Mouse (Mus musculus) E14TG2a.4 (cell line): ENCODE data around the gene Adamtsl1.

Experiments used
- H3K27me3 ChIP-seq: 2 replicates; pipeline ENCODE4 v1.6.1; 2014; ENCODE audit warnings: low read length, control low read depth; ENCODE audit not compliant: insufficient read depth
- H3K36me3 ChIP-seq: 2 replicates; pipeline ENCODE4 v1.6.1; 2014; ENCODE audit warnings: low read length, control low read depth; ENCODE audit not compliant: insufficient read depth
- H3K4me1 ChIP-seq: replicated peaks from 2 replicates; pipeline ENCODE4 v1.6.1; 2014; ENCODE audit warnings: low read depth, low read length, control low read depth
- H3K4me3 ChIP-seq: replicated peaks from 2 replicates; pipeline ENCODE4 v1.5.1; 2014; ENCODE audit warnings: mild to moderate bottlenecking, low read length
- H3K9me3 ChIP-seq: 2 replicates; pipeline ENCODE4 v1.6.1; 2014; ENCODE audit warnings: low read length, control low read depth
- CTCF ChIP-seq: conservative IDR thresholded peaks from 2 replicates; pipeline ENCODE4 v1.5.1; 2014; ENCODE audit warnings: low read length
- NANOG ChIP-seq: IDR thresholded peaks from 2 replicates; pipeline ENCODE4 v1.6.1; 2014; ENCODE audit warnings: borderline replicate concordance, low read length, mixed read lengths
- POU5F1 ChIP-seq: IDR thresholded peaks from 2 replicates; pipeline ENCODE4 v1.6.1; 2014; ENCODE audit warnings: low read length, borderline replicate concordance

Gene Adamtsl1

GRCm38 (mm10) chr4:85613331-85613730 is 99.4 kb downstream of the Adamtsl1 start:
- no peak overlapping the region for H3K4me3 ChIP-seq
- TF ChIP-seq NANOG (no peak), CTCF (no peak), POU5F1 (no peak)
- H3K9me3 ChIP-seq, result no peaks in the 10 kb centered on the region
- H3K27me3 ChIP-seq, result no peaks in the 10 kb centered on the region
- no peaks in the 10 kb centered on the region for H3K36me3 ChIP-seq
- no peaks in the 10 kb centered on the region for H3K4me1 ChIP-seq

DNA sequence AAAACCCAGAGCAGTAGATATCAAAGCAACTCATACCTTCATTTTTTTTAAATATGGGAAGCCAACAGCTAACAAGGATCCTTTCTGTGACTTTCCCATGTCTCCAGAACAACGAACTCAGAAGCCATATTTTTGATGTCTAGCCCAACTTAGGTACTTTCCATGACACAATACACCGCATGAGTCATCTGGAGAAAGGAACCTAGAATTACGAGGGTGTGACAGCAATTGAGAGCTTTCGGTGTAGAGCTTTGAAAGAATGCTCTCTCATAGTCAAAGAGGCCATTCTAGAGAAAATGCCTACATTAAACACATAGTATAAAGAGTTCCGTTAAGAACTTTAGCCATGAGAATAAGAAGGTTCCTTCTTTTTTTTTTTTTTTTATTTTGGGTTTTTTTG is 104.8 kb downstream of the Adamtsl1 start:
- Histone ChIP-seq H3K4me3 (no peak overlapping the region), H3K27me3 (no peaks in the 10 kb centered on the region), H3K36me3 (no peaks in the 10 kb centered on the region), H3K4me1 (no peaks in the 10 kb centered on the region), H3K9me3 (no peaks in the 10 kb centered on the region)
- no peak for TF ChIP-seq CTCF

DNA sequence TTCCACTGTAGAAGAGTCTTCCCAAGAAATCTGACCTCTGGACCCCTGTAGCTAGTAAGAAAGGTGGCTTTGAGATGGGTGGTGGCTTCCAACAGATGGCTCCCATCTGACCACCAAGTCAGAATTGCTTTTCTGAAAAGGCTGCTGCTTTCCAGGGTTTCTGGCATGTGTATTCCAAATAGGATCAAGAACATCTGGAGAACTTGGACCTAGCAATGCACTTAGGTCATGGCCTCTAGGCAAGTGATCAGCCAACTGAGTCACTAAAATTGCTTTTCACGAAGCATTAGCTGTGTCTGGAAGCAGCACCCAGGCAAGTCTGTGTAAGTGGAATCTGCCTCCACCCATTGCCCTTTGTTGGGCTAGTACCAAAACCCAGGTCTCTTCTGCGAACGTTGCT is 105.3 kb downstream of the Adamtsl1 start:
- no peaks in the 10 kb centered on the region for H3K36me3 ChIP-seq
- H3K27me3 ChIP-seq, result no peaks in the 10 kb centered on the region
- no peaks in the 10 kb centered on the region for H3K4me1 ChIP-seq
- TF ChIP-seq POU5F1, result no peak
- H3K9me3 ChIP-seq, result no peaks in the 10 kb centered on the region
- H3K4me3 ChIP-seq, result no peak overlapping the region

DNA sequence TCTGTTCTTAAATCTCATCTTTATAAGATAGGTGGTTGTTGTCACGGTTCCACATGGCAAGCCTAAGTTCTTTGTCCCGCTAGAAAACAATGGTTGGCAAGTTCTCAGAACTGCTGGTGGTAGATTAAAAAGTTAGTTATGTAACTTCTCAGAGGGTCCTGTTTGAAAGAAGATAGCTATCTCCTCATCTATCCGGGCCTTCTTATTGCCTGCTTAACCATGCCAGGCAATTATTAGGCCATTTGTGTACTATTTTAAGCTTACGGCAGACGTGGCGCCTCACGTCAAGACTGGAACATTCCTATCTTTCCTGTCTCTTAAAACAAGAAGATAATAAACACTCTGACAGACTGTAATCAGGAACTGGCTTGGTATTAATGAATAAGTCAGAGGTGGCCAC is 115.4 kb downstream of the Adamtsl1 start:
- H3K4me1 ChIP-seq, result no peaks in the 10 kb centered on the region
- H3K4me3 ChIP-seq, result no peak overlapping the region
- no peaks in the 10 kb centered on the region for H3K9me3 ChIP-seq
- no peaks in the 10 kb centered on the region for H3K27me3 ChIP-seq
- TF ChIP-seq POU5F1 (no peak), CTCF (no peak), NANOG (no peak)
- no peaks in the 10 kb centered on the region for H3K36me3 ChIP-seq

GRCm38 (mm10) chr4:85669271-85669670 is 155.3 kb downstream of the Adamtsl1 start:
- Histone ChIP-seq H3K4me3 (no peak overlapping the region), H3K27me3 (no peaks in the 10 kb centered on the region), H3K9me3 (peaks cover 8% of the 10 kb centered on the region; the same call in 1 of the 2 replicates), H3K36me3 (no peaks in the 10 kb centered on the region), H3K4me1 (no peaks in the 10 kb centered on the region)
- TF ChIP-seq CTCF, result no peak
- TF ChIP-seq NANOG, result no peak

DNA sequence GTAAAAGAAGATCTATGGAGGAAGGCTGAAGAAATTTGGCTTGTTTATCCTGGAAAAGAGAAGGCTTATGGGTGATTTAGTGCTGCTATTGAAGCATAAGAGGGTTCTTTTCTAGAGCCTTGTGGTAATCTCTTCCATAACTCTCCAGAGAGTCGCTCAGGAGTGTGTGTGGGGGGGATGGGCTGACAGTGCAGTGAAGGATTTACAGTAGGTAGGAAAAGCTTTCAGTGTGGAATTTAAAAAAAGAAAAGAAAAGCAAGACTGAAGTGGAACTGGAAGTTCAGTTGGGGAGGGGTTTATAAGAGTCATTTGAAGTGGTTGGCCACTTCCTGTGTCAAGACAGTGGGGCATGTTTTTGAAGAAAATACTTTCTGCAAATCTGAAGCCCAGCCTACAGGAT is 155.8 kb downstream of the Adamtsl1 start:
- peaks cover 8% of the 10 kb centered on the region; the same call in 1 of the 2 replicates for H3K9me3 ChIP-seq
- no peak overlapping the region for H3K4me3 ChIP-seq
- H3K27me3 ChIP-seq, result no peaks in the 10 kb centered on the region
- TF ChIP-seq CTCF (no peak), NANOG (no peak)
- no peaks in the 10 kb centered on the region for H3K4me1 ChIP-seq
- no peaks in the 10 kb centered on the region for H3K36me3 ChIP-seq

DNA sequence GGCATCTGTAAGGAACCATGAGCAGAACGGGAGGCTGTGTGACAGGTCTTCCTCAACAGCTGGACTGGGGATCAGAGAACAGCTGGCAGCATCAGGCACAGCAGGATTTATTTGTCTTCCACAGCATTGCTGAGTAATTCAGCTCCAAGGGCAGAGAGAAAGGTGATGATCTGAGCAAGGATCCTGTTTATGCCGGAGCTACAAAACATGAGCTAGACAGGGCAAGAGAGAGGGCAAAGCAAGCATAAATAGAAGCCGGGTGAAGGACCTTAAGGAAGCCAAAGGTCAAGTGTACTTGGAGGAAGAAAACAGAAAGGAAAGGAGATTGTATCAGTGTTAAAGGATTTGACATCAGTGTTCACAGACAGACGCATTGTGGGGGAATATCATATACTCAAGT is 158.3 kb downstream of the Adamtsl1 start:
- Histone ChIP-seq H3K9me3 (peaks cover 8% of the 10 kb centered on the region; the same call in 1 of the 2 replicates), H3K4me3 (no peak overlapping the region), H3K27me3 (no peaks in the 10 kb centered on the region), H3K4me1 (no peaks in the 10 kb centered on the region), H3K36me3 (no peaks in the 10 kb centered on the region)
- TF ChIP-seq CTCF (no peak), POU5F1 (no peak), NANOG (no peak)

DNA sequence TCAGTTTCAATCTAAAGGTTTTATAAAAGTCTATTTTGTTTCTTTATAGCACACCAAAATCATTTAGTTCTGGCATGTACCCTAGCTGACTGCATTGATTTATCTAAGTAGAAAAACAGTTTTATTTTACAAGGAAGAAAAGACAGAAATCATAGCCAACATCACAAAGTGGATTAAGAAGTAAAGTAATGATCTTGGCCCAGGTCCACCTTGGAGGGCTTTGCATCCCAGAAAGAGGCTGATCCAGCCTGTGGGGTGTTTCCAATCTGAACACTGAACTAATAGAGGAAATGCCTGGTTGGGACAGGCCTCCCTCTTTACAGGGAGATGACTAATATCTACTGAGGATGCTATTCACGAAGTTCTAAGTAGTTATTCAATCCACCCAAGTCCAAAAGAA is 163.6 kb downstream of the Adamtsl1 start:
- no peak for TF ChIP-seq NANOG
- no peak for TF ChIP-seq CTCF
- no peak for TF ChIP-seq POU5F1
- Histone ChIP-seq H3K27me3 (no peaks in the 10 kb centered on the region), H3K9me3 (no peaks in the 10 kb centered on the region), H3K36me3 (no peaks in the 10 kb centered on the region), H3K4me1 (no peaks in the 10 kb centered on the region), H3K4me3 (no peak overlapping the region)

DNA sequence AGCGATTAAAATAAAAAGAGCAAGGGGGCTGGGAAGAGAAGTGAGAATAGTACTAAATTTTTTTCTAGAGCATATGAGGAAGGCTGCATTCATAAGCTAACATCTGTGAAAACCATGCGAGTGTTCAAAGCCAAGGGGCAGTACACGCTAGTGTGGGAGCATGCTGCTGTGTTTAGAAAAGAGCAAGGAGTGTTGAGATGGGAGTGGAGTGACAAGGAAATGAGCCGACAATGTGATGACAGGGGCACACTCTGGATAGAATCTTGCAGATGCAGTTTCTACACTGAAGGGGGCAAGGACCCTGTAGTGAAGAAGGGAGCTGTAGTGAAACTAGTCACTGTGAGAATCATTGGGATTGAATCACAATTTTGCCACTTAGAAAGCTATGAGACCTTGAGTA is 172.2 kb downstream of the Adamtsl1 start:
- TF ChIP-seq CTCF, result no peak
- no peak for TF ChIP-seq NANOG
- no peak for TF ChIP-seq POU5F1
- Histone ChIP-seq H3K27me3 (no peaks in the 10 kb centered on the region), H3K4me1 (no peaks in the 10 kb centered on the region), H3K4me3 (no peak overlapping the region), H3K36me3 (no peaks in the 10 kb centered on the region), H3K9me3 (no peaks in the 10 kb centered on the region)
